Mouse (Mus musculus) embryonic facial prominence, embryonic 13.5 days (tissue): ENCODE data around the gene Igf1r. TPM values are rescaled to one million over a fixed set of nuclear protein-coding genes. Genes with fewer than 3 reads are reported as not detected.

Experiments used
- ATAC-seq: fragments of 200-750 bp; cut with Nextera tagmentation; 2 replicates; pipeline ENCODE4 v1.8.0; 2017; ENCODE audit warnings: low read depth; ENCODE audit not compliant: insufficient number of reproducible peaks, insufficient read depth, low FRiP score, low TSS enrichment
- H3K27ac ChIP-seq: fragments of 300-500 bp; sonication (generic); 2 replicates; pipeline ENCODE4 v1.5.1; 2015; ENCODE audit warnings: moderate library complexity, mild to moderate bottlenecking, inconsistent platforms
- H3K27me3 ChIP-seq: fragments of 300-500 bp; sonication (generic); 2 replicates; pipeline ENCODE4 v1.6.1; 2015; ENCODE audit warnings: mild to moderate bottlenecking, inconsistent platforms
- H3K36me3 ChIP-seq: fragments of 300-500 bp; sonication (generic); 2 replicates; pipeline ENCODE4 v1.6.1; 2015; ENCODE audit warnings: mild to moderate bottlenecking, inconsistent platforms
- H3K4me1 ChIP-seq: fragments of 300-500 bp; sonication (generic); 2 replicates; pipeline ENCODE4 v1.6.1; 2015; ENCODE audit warnings: inconsistent platforms
- H3K4me2 ChIP-seq: fragments of 300-500 bp; sonication (generic); 2 replicates; pipeline ENCODE4 v1.6.1; 2015; ENCODE audit warnings: moderate library complexity, mild to moderate bottlenecking, inconsistent platforms
- H3K4me3 ChIP-seq: fragments of 300-500 bp; sonication (generic); 2 replicates; pipeline ENCODE4 v1.5.1; 2015; ENCODE audit warnings: mild to moderate bottlenecking, inconsistent platforms
- H3K9ac ChIP-seq: fragments of 300-500 bp; sonication (generic); 2 replicates; pipeline ENCODE4 v1.6.1; 2015; ENCODE audit warnings: mild to moderate bottlenecking, inconsistent platforms
- H3K9me3 ChIP-seq: fragments of 300-500 bp; sonication (generic); 2 replicates; pipeline ENCODE4 v1.6.1; 2016; ENCODE audit warnings: inconsistent platforms
- WGBS: fragments of 180-500 bp; shearing (Covaris S2); methylation state at CpG from one replicate; pipeline ENCODE4 v1.1.7; 2015; ENCODE audit warnings: mixed read lengths; 5-methylcytosine and 5-hydroxymethylcytosine counted together
- polyA plus RNA-seq: library from polyadenylated mRNA; unstranded; fragments of >200 nt; fragmentation: Nextera tagmentation; extraction: Ambion mirVana; gene quantifications from 2 replicates; pipeline ENCODE4 v1.2.1, GENCODE M21; 2015

The Igf1r gene
- polyA plus RNA-seq, 1 experiment from 2014 or later, result 28.7 TPM

DNA sequence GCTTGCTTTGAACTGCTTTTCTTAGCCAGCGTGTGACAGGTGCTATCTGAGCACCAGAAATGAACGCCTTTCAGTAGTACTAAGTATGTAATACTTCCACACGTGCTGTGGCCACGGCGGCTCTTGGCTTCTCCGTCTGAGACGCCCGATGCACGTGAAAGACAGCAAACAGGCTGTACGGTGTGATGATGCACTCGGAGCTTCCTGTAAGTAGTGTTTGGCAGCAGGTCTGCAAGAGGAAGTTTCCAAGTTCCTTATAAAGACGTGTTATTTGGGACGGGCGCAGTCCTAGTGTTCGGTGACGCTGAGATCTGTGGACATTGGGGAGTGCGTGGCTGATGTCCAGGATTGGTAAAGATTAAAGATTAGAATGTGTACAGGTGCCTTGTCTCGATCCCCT, 5.4 kb downstream of the Igf1r start:
- H3K27me3 ChIP-seq, result no peaks in the 10 kb centered on the region
- H3K9me3 ChIP-seq, result no peaks in the 10 kb centered on the region
- 0 out of 2 replicates have a peak overlapping the region, but pooled peaks have one; percentile 1 for H3K27ac ChIP-seq
- no peaks in the 10 kb centered on the region for H3K36me3 ChIP-seq
- H3K9ac ChIP-seq, result no peak overlapping the region
- 61% methylated on average over 18 of the region's 18 CpGs for WGBS
- ATAC-seq, result no peak
- H3K4me1 ChIP-seq, result peaks cover 73% of the 10 kb centered on the region
- H3K4me2 ChIP-seq, result peak overlapping the region; percentile 22; the same call in 1 of the 2 replicates
- H3K4me3 ChIP-seq, result no peak overlapping the region

DNA sequence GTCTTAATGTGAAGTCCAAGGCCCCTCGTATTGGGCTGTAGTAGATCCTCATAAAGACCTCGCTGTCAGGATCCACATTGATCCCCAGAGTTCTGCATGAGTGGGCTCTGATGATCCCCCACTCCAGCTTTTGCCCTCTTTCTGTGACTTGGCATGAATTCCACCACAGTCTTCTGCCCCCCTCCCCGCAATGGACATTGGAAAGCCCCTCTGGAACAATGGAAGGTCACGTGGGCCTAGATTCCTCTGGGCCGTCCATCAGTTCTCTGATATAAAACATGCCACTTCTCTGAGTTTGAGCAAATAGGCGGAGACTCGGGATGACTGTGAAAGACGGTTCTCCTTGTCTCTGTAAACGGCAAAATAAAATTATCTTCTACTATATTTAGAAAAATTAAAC, 8.1 kb downstream of the Igf1r start:
- H3K9me3 ChIP-seq, result no peaks in the 10 kb centered on the region
- no peak overlapping the region for H3K27ac ChIP-seq
- ATAC-seq, result no peak
- no peak overlapping the region for H3K9ac ChIP-seq
- 63% methylated on average over 9 of the region's 9 CpGs for WGBS
- H3K4me3 ChIP-seq, result no peak overlapping the region
- H3K36me3 ChIP-seq, result no peaks in the 10 kb centered on the region
- H3K27me3 ChIP-seq, result no peaks in the 10 kb centered on the region
- H3K4me1 ChIP-seq, result peaks cover 76% of the 10 kb centered on the region
- no peak overlapping the region for H3K4me2 ChIP-seq

DNA sequence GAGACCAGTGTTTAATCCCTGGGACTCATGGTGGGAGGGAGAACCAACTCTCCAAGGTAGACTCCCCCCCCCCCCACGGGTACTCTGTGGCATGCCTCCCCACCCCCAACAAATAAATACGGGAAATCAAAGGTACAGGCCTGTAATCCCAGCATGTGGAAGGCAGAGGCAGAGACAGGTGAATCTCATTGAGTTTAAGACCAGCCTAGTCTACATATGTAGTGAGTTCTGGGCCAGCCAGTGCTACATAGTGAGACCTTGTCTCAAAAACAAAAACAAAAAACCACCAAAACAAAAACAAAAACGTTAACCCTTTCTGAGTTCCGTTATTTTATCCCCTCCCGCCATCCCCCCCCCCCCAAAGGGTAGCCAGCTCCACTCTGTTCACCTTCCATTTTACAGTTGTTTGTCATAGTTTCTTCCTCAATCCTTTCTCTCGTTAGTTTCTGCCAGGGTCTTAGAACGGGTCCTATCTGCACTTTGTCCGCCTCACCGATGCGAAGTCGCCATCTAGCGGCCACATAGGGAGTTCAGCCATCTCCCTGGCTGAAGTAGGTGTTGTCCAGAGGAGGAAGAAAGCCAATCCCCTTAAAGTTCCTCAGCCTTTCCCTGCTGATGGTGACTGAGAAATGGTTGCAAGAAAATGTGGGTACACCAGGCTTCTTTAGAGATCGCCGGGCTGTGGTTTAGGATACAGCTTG, 9.1 kb downstream of the Igf1r start:
- Histone ChIP-seq H3K36me3 (no peaks in the 10 kb centered on the region), H3K9me3 (no peaks in the 10 kb centered on the region), H3K4me2 (no peak overlapping the region), H3K4me1 (peaks cover 75% of the 10 kb centered on the region), H3K9ac (no peak overlapping the region), H3K4me3 (no peak overlapping the region), H3K27me3 (no peaks in the 10 kb centered on the region), H3K27ac (no peak overlapping the region)
- 14% methylated on average over 14 of the region's 14 CpGs for WGBS
- ATAC-seq, result no peak

DNA sequence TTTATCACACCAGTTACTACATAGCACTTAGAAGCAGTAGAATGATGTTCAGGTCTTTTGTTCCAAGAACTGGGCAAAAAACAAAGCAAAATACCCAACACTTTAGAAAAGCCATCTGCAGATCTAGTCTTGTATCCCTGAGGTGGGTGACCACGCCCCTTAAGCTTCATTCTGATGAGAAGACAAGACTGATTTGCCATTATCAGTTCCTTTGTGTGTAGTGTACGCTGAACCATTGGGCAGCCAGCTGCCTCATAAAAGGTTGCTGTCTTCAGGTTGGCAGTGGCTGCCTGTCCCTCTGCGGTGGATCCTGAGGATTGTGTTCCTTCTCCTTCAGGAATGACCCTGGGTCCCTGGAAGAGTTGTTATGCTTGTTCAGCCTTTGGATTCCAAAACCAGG, 11.1 kb downstream of the Igf1r start:
- Histone ChIP-seq H3K4me2 (no peak overlapping the region), H3K27ac (no peak overlapping the region), H3K4me3 (no peak overlapping the region), H3K36me3 (no peaks in the 10 kb centered on the region), H3K4me1 (peaks cover 74% of the 10 kb centered on the region), H3K27me3 (no peaks in the 10 kb centered on the region), H3K9me3 (no peaks in the 10 kb centered on the region), H3K9ac (no peak overlapping the region)
- no peak for ATAC-seq
- WGBS, result 88% methylated on average over 3 of the region's 3 CpGs

DNA sequence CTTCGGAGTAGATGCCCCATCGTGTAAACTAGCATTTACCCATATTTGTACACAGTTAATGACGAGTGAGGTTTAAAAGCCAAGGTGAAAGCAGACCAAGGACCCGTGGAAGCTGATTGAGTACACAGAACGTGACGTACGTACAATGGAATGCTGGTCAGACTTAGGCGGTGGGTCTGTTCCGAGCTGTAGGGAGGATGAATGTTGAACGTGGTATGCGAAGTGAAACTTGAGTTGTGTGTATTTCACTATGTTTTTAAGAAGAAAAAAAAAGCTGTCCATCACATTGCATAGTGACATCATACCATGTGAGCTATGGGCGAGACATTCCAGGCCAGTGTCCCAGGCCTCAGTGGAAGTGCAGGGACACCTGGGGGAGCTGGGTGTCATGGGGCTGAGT, 15.8 kb downstream of the Igf1r start:
- Histone ChIP-seq H3K4me2 (no peak overlapping the region), H3K4me1 (peaks cover 70% of the 10 kb centered on the region), H3K27me3 (no peaks in the 10 kb centered on the region), H3K27ac (no peak overlapping the region), H3K9me3 (no peaks in the 10 kb centered on the region), H3K4me3 (no peak overlapping the region), H3K36me3 (no peaks in the 10 kb centered on the region), H3K9ac (no peak overlapping the region)
- ATAC-seq, result no peak
- 72% methylated on average over 12 of the region's 12 CpGs for WGBS

DNA sequence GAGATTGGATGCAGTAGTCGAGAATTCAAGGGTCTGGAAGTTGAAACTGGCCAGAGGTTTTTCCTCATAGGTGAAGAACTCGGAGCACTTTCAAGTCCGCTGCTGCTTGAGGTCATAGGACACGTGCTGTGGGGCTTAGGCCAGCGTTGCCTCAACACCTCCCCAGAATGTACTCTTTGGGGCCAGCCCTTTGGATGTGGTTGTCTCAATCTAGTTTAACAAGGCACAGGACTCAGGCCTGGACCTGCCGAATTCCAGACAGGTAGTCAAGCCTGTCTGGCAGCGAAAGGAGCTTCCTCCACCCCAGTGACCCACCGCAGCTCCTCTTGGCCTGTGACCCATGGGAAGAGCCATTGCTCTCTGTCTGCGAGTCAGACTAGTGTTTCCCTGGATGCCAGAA, 16.4 kb downstream of the Igf1r start:
- no peak overlapping the region for H3K4me3 ChIP-seq
- no peak overlapping the region for H3K9ac ChIP-seq
- 69% methylated on average over 9 of the region's 9 CpGs for WGBS
- no peak for ATAC-seq
- no peak overlapping the region for H3K4me2 ChIP-seq
- H3K27me3 ChIP-seq, result no peaks in the 10 kb centered on the region
- peaks cover 72% of the 10 kb centered on the region for H3K4me1 ChIP-seq
- H3K9me3 ChIP-seq, result no peaks in the 10 kb centered on the region
- no peaks in the 10 kb centered on the region for H3K36me3 ChIP-seq
- H3K27ac ChIP-seq, result no peak overlapping the region

DNA sequence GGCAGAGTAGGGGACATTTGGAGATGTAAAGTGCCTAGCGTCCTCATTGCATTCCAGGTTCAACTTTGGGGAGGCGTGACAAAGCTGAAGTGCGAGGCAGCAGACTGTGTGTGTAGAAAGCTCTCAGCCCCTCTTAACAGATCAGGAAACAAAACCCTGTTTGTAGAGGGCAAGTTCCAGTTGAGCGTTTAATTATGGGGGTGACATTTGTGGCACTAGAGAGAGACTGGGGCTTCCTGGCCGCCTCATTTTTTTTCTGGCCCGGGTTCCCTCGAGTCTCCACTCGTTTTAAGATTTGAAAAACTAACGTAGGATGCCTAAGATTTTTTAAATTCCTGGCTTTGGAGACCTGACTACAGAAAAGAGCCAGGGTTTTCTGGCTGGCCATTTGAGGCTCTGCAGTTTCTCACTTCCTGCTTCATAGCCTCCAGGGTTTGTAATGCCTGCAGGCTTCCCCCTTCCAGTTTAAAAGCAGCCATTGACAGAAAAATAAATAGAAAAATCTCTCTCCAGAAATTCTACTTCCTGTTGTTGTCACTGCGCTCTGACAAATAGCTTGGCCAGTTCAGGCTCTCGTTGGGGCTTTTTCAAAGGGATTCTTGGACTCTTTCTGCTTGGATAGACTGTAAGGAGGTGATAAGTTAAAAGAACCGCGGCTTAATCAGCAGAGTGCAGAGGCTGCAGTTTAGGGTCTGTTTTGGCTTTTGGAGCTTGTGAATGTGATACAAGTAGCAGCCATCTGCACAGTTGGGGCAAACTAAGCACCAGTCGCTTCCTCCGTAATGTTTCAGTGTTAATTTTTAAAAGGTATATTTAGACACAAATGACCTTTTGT, 20.8 kb downstream of the Igf1r start:
- H3K9ac ChIP-seq, result 0 out of 2 replicates have a peak overlapping the region, but pooled peaks have one; percentile 37
- H3K4me3 ChIP-seq, result no peak overlapping the region
- H3K9me3 ChIP-seq, result no peaks in the 10 kb centered on the region

DNA sequence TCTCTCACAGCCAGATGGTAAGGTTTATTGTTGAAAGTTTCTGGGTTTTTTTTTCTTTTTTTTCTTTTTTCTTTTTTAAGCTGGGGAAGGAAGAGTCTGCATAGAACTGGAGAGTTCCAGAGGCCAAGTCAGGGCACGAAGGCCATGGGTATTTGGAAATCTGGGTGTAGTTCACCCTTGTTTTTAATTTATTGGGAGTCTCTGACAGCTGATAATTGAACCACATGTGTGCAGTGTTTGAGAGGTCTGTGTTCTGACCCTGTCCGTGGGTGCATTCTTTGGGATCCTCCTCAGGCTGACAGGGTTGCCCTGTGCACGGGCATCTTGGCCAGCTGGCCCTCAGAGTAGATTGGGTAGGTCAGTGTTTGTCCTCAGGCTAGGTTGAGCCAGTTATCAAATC, 29.3 kb downstream of the Igf1r start:
- Histone ChIP-seq H3K4me2 (no peak overlapping the region), H3K9ac (no peak overlapping the region), H3K27me3 (no peaks in the 10 kb centered on the region), H3K9me3 (no peaks in the 10 kb centered on the region), H3K4me3 (no peak overlapping the region), H3K36me3 (no peaks in the 10 kb centered on the region), H3K4me1 (peaks cover 63% of the 10 kb centered on the region), H3K27ac (no peak overlapping the region)
- 35% methylated on average over 3 of the region's 3 CpGs for WGBS
- ATAC-seq, result no peak

More for the DNA sequence above, 20.8 kb downstream of the Igf1r start:
- no peaks in the 10 kb centered on the region for H3K36me3 ChIP-seq
- peaks cover 46% of the 10 kb centered on the region for H3K4me1 ChIP-seq
- H3K4me2 ChIP-seq, result peak overlapping the region; percentile 31
- 11% methylated on average over 15 of the region's 15 CpGs for WGBS
- no peaks in the 10 kb centered on the region for H3K27me3 ChIP-seq
- ATAC-seq, result no peak
- peak overlapping the region; percentile 72 for H3K27ac ChIP-seq

DNA sequence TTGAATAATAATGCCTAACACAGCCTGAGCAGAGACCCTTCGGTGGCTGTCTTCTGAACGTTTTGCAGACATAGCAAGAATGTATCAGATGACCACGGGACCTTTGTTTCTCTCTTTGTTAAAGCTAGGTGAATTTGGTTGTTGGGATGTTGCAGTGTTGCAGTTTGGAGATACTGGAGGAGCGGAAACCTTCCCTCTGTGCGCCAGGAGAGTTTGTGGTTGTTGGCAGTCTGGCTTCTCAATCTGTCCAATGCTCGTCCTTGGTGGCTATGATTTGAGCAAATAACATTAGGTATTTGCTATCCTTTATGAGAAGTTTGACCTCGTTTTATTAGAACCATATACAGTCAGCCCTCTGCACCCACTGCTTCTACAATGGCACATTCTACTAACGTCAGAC, 30.2 kb downstream of the Igf1r start:
- no peak overlapping the region for H3K4me2 ChIP-seq
- H3K36me3 ChIP-seq, result no peaks in the 10 kb centered on the region
- no peaks in the 10 kb centered on the region for H3K27me3 ChIP-seq
- peaks cover 63% of the 10 kb centered on the region for H3K4me1 ChIP-seq
- H3K9me3 ChIP-seq, result no peaks in the 10 kb centered on the region
- no peak for ATAC-seq
- WGBS, result 40% methylated on average over 8 of the region's 8 CpGs
- H3K4me3 ChIP-seq, result no peak overlapping the region
- no peak overlapping the region for H3K9ac ChIP-seq
- 0 out of 2 replicates have a peak overlapping the region, but pooled peaks have one; percentile 33 for H3K27ac ChIP-seq

DNA sequence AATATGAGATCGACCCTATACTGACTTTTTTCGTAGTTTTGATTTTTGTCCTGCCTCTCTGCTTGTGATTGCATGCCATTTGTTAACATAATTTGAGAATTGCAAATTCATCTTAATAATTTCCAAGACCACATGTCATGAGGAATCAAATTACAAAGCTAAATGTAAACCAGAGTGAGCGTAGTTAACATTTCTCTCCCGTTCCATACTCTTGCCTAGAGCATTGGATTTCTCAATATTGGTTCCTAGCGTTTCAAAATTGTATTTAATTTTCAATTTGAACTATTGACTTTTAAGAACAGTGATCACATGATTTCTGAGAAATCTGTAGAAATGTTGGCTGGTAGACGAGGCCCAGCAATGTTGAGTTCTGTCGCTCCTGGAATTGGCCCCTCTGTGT, 30.8 kb downstream of the Igf1r start:
- H3K9ac ChIP-seq, result no peak overlapping the region
- no peaks in the 10 kb centered on the region for H3K36me3 ChIP-seq
- no peaks in the 10 kb centered on the region for H3K27me3 ChIP-seq
- H3K27ac ChIP-seq, result no peak overlapping the region
- ATAC-seq, result no peak
- H3K4me3 ChIP-seq, result no peak overlapping the region
- no peaks in the 10 kb centered on the region for H3K9me3 ChIP-seq
- H3K4me1 ChIP-seq, result peaks cover 60% of the 10 kb centered on the region
- H3K4me2 ChIP-seq, result no peak overlapping the region
- WGBS, result 38% methylated on average over 7 of the region's 7 CpGs

DNA sequence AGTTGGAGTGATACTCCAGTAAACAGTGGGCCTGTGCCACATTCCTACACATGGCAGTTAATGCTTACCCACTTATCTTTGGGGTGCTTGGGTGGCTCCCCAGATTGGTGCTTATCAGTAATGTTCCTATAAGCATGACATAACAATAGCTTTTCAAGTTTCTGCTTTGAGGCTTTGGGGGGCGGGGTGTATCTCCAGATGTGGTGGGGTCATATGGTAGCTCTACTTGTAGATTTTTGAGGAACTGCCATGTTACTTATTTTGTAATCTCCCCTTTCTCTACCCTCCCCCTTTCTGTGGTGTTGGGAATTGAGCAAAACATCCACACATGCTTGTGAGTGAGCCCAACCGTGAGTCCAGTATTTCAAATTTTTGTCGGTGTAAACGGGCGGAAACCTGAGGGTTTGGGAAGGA, 32.4 kb downstream of the Igf1r start:
- no peak for ATAC-seq

DNA sequence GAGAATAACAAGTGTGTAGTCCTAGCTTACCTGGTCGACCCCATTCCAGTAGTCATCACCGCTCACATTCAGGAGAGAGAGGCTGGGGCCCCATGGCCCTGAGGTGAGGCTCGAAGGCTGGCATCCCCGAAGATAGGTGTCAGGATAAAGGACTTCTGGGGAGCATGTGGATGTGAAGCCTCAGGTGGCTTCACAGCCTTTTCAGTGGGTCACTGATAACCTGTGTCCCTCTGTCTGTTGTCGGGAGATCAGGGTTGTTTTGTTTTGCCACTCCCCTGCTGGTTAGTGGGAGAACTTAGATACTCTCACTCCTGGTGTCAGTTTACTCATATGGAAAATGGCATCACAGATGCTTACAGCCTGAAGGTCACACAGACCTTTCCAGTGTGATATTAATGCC, 32.9 kb downstream of the Igf1r start:
- Histone ChIP-seq H3K27me3 (no peaks in the 10 kb centered on the region), H3K4me2 (no peak overlapping the region), H3K4me1 (peaks cover 53% of the 10 kb centered on the region), H3K9me3 (no peaks in the 10 kb centered on the region), H3K27ac (no peak overlapping the region), H3K36me3 (no peaks in the 10 kb centered on the region), H3K9ac (no peak overlapping the region), H3K4me3 (no peak overlapping the region)
- WGBS, result 76% methylated on average over 5 of the region's 5 CpGs
- no peak for ATAC-seq

More for the DNA sequence above, 32.4 kb downstream of the Igf1r start:
- Histone ChIP-seq H3K9me3 (no peaks in the 10 kb centered on the region), H3K27me3 (no peaks in the 10 kb centered on the region), H3K36me3 (no peaks in the 10 kb centered on the region), H3K9ac (no peak overlapping the region), H3K4me2 (no peak overlapping the region), H3K4me3 (no peak overlapping the region), H3K4me1 (peaks cover 56% of the 10 kb centered on the region), H3K27ac (no peak overlapping the region)
- WGBS, result 77% methylated on average over 5 of the region's 5 CpGs
